ENCODE assay signal across 8 mouse cellular contexts in the genomic region with DNA sequence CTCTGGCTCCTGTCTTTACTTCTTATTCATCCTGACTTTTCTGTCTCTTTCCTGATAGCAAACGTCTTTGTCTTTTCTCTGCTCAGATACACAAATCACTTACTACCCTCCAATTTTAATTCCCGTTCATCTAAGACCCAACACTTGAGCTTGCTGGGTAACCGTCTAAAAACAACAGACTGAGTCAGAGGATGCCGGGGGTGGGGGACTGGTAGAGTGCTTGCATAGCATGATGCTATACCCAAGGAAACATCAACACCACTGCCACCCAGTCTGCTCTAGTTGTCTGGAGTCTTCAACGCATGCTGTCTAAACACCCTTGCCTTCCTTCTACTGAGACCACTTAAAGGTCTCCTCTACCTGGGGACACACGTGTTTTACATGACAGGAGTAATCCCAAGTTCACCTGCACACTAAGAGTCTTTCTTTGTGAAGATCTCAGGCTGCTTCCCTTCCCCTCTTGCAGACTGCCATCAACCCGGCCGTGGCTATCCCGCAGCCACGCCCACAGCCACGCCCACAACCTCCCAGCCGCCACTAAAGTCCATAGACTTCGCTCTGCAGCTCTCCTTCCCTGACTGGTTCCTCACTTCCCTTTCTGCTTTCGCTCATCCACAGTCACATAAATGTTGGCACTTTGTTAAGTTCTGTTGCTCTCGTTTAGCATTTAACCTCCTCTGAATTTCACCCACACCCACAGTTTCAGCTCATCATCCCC. TPM values are rescaled to one million over a fixed set of nuclear protein-coding genes. Genes with fewer than 3 reads are reported as not detected.
DNase-seq lines count a peak whose midpoint lies in the region; ATAC-seq lines count a peak whose summit lies in the region.

No protein-coding gene starts in this region.

- no peak for ATAC-seq in forebrain, embryonic 15.5 days (replicated peaks)
- no peak for ATAC-seq in hindbrain, embryonic 12.5 days (ENCODE audit: low FRiP score)
- ATAC-seq in limb, embryonic 13.5 days (ENCODE audit: low FRiP score, low read depth): peak; percentile 61; the same call in 1 of the 2 replicates
- peak; percentile 68; the same call in 1 of the 2 replicates for ATAC-seq in midbrain, embryonic 11.5 days (ENCODE audit: low FRiP score)
- ATAC-seq in activated CD4-positive, CD25-positive, alpha-beta regulatory T cell, adult 4 months: no peak

- 9% methylated on average over 15 of the region's 15 CpGs for WGBS in forebrain, embryonic 15.5 days
- 11% methylated on average over 15 of the region's 15 CpGs for WGBS in hindbrain, embryonic 12.5 days
- WGBS in limb, embryonic 13.5 days: 11% methylated on average over 15 of the region's 15 CpGs
- WGBS in midbrain, embryonic 11.5 days: 15% methylated on average over 15 of the region's 15 CpGs

- H3K4me2 ChIP-seq in forebrain, embryonic 15.5 days (replicated peaks): peak overlapping the region; percentile 41
- H3K4me2 ChIP-seq in hindbrain, embryonic 12.5 days (replicated peaks): peak overlapping the region; percentile 49
- peak overlapping the region; percentile 62 for H3K4me2 ChIP-seq in limb, embryonic 13.5 days (replicated peaks)
- H3K4me2 ChIP-seq in midbrain, embryonic 11.5 days: peak overlapping the region; percentile 34

- peak overlapping the region; percentile 20 for H3K4me3 ChIP-seq in forebrain, embryonic 15.5 days
- peak overlapping the region; percentile 8; the same call in 1 of the 2 replicates for H3K4me3 ChIP-seq in hindbrain, embryonic 12.5 days
- peak overlapping the region; percentile 29 for H3K4me3 ChIP-seq in limb, embryonic 13.5 days
- peak overlapping the region; percentile 2; the same call in 1 of the 2 replicates for H3K4me3 ChIP-seq in midbrain, embryonic 11.5 days (ENCODE audit: low read depth, low read length)

- H3K27ac ChIP-seq in forebrain, embryonic 15.5 days (replicated peaks): no peak overlapping the region
- no peak overlapping the region for H3K27ac ChIP-seq in hindbrain, embryonic 12.5 days
- H3K27ac ChIP-seq in limb, embryonic 13.5 days: no peak overlapping the region
- no peak overlapping the region for H3K27ac ChIP-seq in midbrain, embryonic 11.5 days (ENCODE audit: low read depth, low read length)

- H3K9ac ChIP-seq in forebrain, embryonic 15.5 days (replicated peaks): no peak overlapping the region
- H3K9ac ChIP-seq in hindbrain, embryonic 12.5 days: no peak overlapping the region
- peak overlapping the region; percentile 39; the same call in 1 of the 2 replicates for H3K9ac ChIP-seq in limb, embryonic 13.5 days
- H3K9ac ChIP-seq in midbrain, embryonic 11.5 days (ENCODE audit: low read length): peak overlapping the region; percentile 6; the same call in 1 of the 2 replicates

- DNase-seq in ES-CJ7 (ENCODE audit: low read depth, low spot score): peak; percentile 54
- DNase-seq in adrenal gland, postnatal 10 days: peak; percentile 84
- peak; percentile 99 for DNase-seq in midbrain, embryonic 11.5 days (ENCODE audit: low spot score, missing footprints)
- DNase-seq in splenic B cell, adult 2 months (ENCODE audit: low read depth, low spot score): peak; percentile 45

- H3K36me3 ChIP-seq in forebrain, embryonic 15.5 days: no peaks in the 10 kb centered on the region
- H3K36me3 ChIP-seq in hindbrain, embryonic 12.5 days: no peaks in the 10 kb centered on the region
- no peaks in the 10 kb centered on the region for H3K36me3 ChIP-seq in limb, embryonic 13.5 days
- no peaks in the 10 kb centered on the region for H3K36me3 ChIP-seq in midbrain, embryonic 11.5 days (ENCODE audit: control insufficient read depth, insufficient read depth, low read length)
- H3K36me3 ChIP-seq in splenic B cell, adult 2 months (ENCODE audit: control insufficient read depth, insufficient read depth, low read length, poor library complexity, severe bottlenecking): no peaks in the 10 kb centered on the region

- no peaks in the 10 kb centered on the region for H3K9me3 ChIP-seq in forebrain, embryonic 15.5 days
- no peaks in the 10 kb centered on the region for H3K9me3 ChIP-seq in hindbrain, embryonic 12.5 days (replicated peaks)
- no peaks in the 10 kb centered on the region for H3K9me3 ChIP-seq in limb, embryonic 13.5 days
- H3K9me3 ChIP-seq in midbrain, embryonic 11.5 days (ENCODE audit: control insufficient read depth, low read length): no peaks in the 10 kb centered on the region

- H3K4me1 ChIP-seq in forebrain, embryonic 15.5 days: peaks cover 7% of the 10 kb centered on the region; the same call in 1 of the 2 replicates
- H3K4me1 ChIP-seq in hindbrain, embryonic 12.5 days: peaks cover 5% of the 10 kb centered on the region; the same call in 1 of the 2 replicates
- H3K4me1 ChIP-seq in limb, embryonic 13.5 days: peaks cover 8% of the 10 kb centered on the region
- H3K4me1 ChIP-seq in midbrain, embryonic 11.5 days (ENCODE audit: control insufficient read depth, insufficient read depth, low read length): peaks cover 2% of the 10 kb centered on the region; the same call in 1 of the 2 replicates

- H3K27me3 ChIP-seq in forebrain, embryonic 15.5 days: no peaks in the 10 kb centered on the region
- H3K27me3 ChIP-seq in hindbrain, embryonic 12.5 days: peaks cover 10% of the 10 kb centered on the region
- H3K27me3 ChIP-seq in limb, embryonic 13.5 days: peaks cover 15% of the 10 kb centered on the region
- no peaks in the 10 kb centered on the region for H3K27me3 ChIP-seq in midbrain, embryonic 11.5 days (ENCODE audit: control insufficient read depth, insufficient read depth, low read length)
- H3K27me3 ChIP-seq in splenic B cell, adult 2 months (ENCODE audit: control insufficient read depth, insufficient read depth, low read length, poor library complexity, severe bottlenecking): no peaks in the 10 kb centered on the region

RNA-seq across cellular contexts. Expression of gene Hcn4, which starts 17.5 kb away (rescaled TPM):
- total RNA-seq in adrenal gland, postnatal 10 days (2021): 1 to 10 TPM in 1 of 2 experiments, under 1 TPM in 1; 0.66 to 1.3 TPM
- 2.6 TPM in 2 replicates for polyA plus RNA-seq in forebrain, embryonic 15.5 days (2015; fragmentation: Nextera tagmentation; extraction: Ambion mirVana)
- 1.8 and 2.7 TPM in 2 replicates for polyA plus RNA-seq in hindbrain, embryonic 12.5 days (2016; fragmentation: Nextera tagmentation; extraction: Ambion mirVana)
- 0.29 and 0.32 TPM in 2 replicates for polyA plus RNA-seq in limb, embryonic 13.5 days (2015; fragmentation: Nextera tagmentation; extraction: Ambion mirVana)
- 1.3 and 1.5 TPM in 2 replicates for polyA plus RNA-seq in midbrain, embryonic 11.5 days (2014; fragmentation: Nextera tagmentation; extraction: Ambion mirVana)
- polyA plus RNA-seq in activated CD4-positive, CD25-positive, alpha-beta regulatory T cell, adult 4 months (2017; shearing (Covaris generic)): not detected

Comparison
In these comparisons a context has a peak if more than half of its experiments do, and no peak if none do; other contexts are left out.
1. DNase-seq: peak in every context shown above with its lines; median percentile 99 in midbrain, embryonic 11.5 days; 84 in adrenal gland, postnatal 10 days; 54 in ES-CJ7; 45 in splenic B cell, adult 2 months.
2. ATAC-seq: peak in limb, embryonic 13.5 days (single experiment) and midbrain, embryonic 11.5 days (single experiment); none in forebrain, embryonic 15.5 days (single experiment), hindbrain, embryonic 12.5 days (single experiment) and activated CD4-positive, CD25-positive, alpha-beta regulatory T cell, adult 4 months (single experiment).
3. H3K9ac ChIP-seq: peak in limb, embryonic 13.5 days (single experiment) and midbrain, embryonic 11.5 days (single experiment); none in forebrain, embryonic 15.5 days (single experiment) and hindbrain, embryonic 12.5 days (single experiment).
4. Peak in every context shown above with its lines, with median percentiles within 50 percentile points of each other: H3K4me2 ChIP-seq and H3K4me3 ChIP-seq.